Mouse (Mus musculus): ENCODE measurements at regions not wholly inside any gene's neighbourhood (a gene's known extent, or its start where the extent isn't known, plus 50 kb on each side); places are given as distances from the start of the nearest gene placed in this dataset.

DNA sequence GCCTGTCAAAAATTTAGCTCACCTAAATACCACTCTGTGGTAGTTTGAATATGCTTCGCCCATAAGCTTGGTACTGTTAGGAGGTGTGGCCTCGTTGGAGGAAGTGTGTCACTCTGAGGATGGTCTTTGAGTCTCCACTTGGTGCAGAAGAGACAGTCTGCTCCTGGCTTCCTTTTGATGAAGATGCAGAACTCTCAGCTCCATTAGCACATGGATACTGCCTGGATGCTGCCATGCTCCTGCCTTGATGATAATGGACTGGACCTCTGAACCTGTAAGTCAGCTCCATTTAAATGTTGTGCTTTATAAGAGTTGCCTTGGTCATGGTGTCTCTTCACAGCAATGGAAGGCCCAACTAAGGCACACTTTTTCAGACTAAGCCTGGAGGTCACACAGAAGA, 56.9 kb upstream of the Pik3r1 start:
- no peak for DNase-seq (ENCODE audit: low spot score)

DNA sequence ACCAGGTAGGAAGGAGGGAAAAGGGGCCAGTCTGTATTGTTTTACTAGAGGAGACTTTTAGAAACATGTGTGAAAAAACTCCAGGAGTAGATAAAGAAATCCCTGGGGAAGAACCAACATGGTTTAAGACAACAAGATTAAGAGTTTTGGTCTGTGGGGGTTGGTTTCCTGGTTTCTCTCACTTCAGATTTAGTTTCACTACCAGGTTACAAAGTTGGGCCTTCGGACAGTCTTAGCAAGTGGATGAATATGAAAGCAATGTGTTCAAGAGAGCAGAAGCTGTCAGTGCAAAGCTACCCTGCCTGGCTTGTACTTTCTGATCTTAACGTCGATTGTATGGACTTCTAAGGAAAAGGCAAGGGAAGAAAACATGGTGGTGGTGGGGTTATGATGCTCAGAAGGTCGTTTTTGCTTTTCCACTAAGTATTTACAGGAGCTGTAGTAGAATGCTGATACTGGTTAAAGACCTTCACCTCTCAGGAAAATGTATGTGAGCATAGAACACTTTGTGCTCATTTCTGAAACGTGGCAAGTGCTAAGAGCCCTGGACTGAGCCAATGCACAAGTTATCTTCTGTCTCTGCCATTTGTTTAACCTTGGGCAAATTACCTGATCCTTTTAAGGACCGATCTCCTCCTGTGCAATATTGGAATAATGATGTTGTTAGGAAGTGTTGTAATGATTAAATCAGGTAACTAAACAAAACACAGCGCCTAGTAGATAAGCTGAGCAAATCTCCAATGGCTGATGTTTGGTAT, 64.0 kb upstream of the Pik3r1 start:
- no peak for DNase-seq (ENCODE audit: low spot score)

DNA sequence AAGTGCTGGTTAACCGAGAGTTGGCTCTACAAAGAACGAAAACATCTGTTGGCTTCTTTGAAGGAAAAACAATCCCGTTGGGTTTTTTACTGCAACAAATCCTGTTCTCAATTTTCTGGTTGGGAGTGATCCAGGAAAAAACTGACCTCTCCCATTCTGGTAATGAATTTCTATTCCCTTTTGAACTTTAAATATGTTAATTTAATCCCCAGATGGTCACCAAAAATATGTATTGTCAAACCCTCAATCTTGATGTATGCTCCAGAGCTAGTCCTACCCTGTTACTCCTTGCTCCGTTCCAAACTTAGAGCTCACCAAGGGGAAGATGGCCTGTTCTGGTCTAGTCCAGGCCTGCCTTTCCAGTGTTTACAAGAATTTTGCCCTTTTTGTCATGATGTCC, 66.5 kb upstream of the Pik3r1 start:
- peak; percentile 82 for DNase-seq (ENCODE audit: low spot score)

DNA sequence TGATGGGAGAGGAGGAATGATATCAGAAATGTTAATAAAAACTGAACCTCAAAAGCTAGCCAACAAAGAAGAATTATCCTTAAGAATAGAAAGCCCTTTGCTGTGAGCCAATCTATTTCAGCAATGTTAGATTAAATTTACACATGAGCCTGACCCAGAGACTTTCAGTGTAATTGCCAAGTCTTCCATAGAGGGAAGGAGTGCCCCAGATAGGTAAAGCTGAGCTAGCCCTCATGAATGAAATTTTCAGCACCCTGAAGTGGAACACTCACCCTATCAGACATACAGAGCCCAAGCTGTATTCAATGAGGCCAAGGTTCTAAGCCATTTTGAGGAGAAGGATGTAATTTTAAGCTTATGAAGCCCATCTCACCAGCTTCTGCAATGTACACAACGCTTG, 69.0 kb upstream of the Pik3r1 start:
- no peak for DNase-seq (ENCODE audit: low spot score)

DNA sequence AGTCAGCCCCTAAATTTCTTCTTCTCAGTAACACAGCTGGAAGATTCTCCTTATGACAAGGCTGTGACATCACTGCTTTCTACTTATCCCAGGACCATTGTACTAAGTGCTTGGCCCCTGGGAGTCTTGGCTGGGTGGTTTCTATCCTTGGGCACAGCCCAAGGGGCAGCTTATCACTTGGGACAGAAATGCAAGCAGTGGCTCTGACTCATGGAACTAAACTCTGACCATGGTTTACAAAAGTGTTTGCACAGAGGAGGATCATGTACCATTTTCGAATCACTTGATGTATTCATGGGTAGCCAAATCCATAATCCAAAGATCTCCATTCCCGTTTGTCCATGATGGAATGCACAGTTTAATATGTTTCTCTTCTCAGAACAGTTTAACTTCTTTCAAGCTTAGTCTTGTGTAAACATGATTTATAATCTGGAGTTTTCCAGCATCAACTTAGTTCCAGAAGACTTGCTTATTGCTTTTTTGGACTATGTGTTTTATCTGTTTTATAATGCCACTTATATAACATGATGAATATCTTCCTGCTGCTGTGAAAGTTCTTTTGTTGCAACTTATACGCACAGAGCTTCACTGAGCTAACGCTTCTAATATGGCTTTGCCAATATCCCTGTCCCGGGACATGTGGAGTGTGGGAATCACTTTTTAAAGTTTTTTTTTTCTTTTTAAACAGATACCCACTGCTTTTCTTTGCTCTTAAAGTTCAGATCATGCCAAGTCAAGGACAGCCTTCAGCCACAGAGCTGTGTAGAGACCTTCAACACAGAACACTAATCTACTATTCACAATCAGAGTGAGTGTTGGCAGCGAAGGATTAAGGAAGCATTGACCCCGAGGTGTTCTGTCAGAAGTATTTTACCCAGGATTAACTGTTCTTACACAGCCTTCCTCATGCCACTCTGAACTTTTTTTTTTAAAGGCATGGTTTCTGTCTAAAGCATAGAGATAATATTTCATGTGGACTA, 76.7 kb upstream of the Pik3r1 start:
- no peak for DNase-seq (ENCODE audit: low spot score)

DNA sequence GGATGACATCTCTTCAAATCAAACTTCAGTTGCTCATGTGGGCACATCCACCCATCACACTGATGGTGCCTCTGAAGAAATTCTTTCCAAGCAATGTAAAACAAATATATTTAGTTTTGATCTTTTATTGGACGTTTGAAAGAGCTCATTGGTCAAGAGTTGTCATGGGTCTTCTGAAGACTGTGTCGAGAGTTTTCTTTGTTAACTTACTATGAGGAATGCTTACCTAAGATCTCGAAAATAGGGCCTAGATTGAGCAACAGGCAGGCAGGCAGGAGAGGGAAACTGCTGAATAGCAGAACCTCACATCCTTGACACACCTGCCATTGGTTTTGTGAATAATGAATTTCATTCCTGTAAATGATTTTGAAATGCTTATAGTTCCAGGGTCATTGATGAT, 78.0 kb upstream of the Pik3r1 start:
- no peak for DNase-seq (ENCODE audit: low spot score)

DNA sequence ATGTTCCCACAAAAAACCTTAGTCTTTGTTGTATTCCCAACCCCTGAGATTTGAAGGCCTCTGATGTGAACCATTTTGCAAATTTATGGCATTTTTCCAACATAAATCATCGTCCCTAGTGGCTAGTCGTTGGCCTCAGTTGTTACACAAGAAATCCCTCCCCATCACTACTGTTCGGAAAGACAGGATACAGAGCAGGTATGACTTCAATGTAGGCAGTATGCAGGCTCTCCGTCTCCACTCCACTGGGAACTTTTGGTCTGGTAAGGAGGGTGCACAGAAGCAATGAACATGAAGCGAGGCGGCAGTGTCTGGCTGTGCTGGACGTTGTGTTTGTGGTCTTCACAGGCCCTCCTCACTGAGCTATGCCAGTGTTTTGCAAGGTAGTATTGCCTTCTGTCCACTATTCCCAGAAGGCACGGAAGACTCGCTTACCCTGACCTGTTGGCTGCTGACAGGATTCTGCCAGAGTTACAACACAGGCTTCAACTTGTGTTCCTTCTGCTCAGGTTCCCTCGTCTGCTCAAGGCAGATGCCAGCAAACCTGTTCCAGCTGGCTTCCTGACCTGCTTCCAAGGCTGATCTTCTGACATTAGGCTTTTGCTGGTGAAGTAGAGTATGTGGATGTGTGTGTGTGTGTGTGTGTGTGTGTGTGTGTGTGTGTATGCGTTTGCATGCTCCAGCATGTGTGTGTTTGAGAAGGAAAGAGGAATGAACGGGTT, 80.0 kb upstream of the Pik3r1 start:
- no peak for DNase-seq (ENCODE audit: low spot score)

DNA sequence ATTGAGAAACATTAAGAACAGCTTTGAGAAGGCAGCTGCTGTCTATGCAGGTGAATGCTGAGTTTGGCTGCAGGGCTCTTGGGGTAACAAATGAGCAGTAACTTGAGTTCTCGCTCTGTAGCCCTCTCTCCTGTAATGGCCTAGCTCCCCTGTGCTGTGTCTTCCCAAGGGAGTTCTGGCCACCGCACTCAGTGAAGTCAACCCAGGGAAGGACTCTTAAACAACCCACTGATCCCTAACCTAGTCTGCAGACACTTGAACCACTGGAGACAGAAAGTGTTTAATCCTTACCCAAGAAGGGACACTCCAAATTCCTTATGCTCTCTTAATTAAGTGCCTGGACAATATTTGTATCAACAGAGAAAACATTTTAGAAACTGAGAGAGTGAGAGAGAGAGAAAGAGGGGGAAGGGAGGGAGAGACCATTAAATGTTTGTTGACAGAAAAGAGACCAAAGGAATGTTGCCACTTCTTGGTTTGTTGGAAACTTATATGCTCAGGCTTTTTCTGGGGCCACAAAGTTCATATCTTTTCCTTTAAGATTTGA, 80.7 kb upstream of the Pik3r1 start:
- DNase-seq (ENCODE audit: low spot score): no peak

DNA sequence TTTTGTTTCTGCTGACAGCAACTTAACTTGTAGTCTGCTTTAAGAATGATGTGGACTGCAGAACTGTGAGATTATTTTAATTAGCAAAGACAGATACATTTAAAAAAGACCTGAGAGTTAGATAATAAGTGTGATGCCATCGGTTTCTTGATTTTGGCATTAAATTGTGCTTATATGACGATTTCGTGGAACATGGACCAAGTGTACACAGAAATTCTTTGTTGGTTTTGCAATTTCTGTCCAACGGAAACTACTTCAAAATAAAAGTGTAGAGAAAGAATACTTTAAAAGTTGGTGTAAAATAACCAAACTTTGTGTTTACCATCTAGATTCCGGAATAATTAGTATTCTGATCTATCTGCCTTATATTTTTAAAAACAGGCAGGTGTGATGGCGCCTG, 81.4 kb upstream of the Pik3r1 start:
- DNase-seq (ENCODE audit: low spot score): no peak

DNA sequence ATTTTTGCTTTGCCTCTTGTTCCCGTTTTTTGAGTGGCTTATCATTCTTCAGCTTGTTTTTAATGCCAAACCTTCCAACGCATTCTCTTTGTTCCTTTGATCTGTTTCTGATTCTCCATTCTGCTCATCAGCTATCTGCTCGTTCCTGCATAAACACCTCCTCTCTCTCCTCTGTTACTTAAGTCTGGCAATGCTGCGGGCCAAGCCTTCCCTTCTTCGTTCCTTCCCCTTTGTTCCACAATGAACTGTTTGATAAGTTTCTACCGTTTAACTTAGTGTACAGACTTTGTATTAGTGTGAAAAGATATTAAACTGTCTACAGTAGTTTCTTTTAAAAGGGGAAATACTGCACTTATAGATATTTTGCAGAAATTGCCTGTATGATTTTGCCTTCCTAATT, 83.3 kb upstream of the Pik3r1 start:
- no peak for DNase-seq (ENCODE audit: low spot score)

DNA sequence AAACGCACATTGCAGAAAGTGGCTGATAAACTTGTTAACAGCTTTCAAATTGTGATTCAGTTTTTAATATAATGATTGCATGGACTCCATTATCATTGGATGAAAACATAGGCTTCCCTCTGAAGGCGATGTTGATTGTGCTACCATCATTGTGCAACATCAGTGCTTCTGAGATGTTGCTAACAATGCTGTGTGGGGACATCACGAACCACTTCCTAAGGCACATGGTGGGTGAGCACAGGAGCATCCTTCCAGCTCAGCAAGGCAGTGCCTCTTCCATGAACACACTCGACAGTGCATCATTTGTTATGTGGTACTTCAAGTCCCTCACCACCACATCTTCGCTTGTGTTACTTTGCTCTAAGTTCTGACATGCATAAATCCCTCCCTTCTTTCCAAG, 84.9 kb upstream of the Pik3r1 start:
- DNase-seq (ENCODE audit: low spot score): no peak

DNA sequence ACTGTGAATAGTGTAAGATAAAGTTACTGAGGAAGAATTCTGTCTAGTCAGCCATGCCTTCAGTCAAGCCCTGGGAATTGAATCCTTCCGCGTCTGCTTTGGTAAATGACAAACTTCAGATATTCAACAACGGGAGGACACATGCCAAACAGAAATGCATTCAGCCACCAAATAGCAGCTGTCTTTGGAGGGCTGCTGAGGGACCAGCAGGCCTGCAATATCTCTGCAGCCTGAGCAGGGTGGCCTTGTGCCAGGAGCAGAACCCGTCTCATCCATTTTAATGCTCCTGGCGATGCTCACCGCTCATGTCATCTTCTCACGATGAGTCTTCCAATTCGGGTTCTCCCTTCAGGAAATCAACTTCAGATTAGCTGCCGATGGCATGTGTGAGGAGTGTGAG, 87.1 kb upstream of the Pik3r1 start:
- no peak for DNase-seq (ENCODE audit: low spot score)

DNA sequence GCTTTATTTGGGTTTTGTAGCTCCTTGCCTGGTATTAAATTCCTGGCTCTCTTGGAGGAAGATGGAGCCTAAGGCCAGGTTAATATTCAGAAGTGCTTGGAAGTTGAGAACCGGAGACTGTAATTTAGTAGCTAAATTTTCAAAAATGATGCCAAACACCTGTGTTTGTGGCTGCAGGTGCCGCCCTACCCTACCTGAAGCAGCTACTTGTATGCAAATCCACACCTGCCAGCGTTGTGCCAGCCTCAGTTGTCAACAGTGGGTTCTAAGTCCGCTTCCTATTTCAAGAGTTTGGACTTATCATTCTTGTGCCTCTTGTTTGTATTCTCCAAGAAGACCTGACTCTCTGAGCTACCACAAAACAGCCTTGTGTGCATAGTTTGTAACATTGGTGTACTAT, 92.7 kb upstream of the Pik3r1 start:
- DNase-seq (ENCODE audit: low spot score): no peak

DNA sequence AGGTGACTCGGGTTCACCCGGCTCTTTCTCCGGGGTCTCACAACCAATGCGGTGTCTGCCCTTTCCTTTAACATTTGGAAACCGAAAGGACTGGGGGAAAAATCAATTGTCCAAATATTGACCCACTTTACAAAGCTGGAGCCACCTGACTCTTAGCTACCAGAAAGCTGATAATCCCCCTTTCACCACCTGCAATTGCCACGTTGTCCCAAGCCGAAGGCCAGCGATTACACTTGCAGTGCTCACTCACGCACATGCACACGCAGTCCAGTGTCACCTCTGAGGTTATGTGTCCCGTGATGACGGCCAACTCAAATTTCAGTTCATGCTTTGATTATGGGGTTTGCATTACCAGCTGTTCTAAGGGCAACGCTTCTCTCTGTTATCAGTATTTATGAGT, 94.0 kb upstream of the Pik3r1 start:
- DNase-seq (ENCODE audit: low spot score): no peak

DNA sequence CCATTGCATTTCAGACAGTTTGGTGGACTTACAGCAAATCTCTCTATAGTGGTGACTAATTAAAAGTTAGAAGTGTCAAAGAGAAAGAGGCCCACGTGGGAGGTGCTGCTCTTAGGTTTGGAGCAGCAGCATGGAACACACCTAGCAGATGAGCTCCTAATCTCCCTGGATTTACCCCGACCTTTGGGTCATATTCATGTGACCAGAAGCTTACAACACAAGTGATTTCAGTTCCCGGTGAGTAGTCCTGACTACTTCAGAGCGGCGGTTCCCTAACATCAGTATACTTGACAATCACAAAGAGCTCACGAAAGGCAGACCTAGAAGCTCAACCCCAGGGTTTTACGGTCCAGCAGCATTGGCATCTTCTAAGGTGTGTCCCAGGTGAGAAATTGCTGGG, 95.0 kb upstream of the Pik3r1 start:
- DNase-seq (ENCODE audit: low spot score): no peak

DNA sequence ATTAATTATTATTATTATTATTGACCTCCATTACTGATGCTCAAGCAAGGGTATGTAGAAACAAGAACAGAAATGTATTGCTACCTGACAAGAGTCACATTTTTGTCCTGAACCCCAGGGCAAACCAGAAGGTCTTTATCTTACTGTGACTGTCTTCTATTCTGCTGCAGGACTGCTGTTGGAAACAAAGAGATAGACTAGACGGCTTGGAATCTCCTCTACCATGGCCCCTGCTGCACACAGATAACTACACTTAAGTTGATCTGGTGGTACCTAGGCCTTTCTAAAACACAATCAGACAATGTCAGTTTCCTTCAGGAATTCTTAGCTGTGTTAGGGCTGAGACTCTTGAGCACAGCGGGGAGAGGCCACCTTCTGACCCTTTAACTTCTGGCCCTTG, 95.6 kb upstream of the Pik3r1 start:
- no peak for DNase-seq (ENCODE audit: low spot score)

DNA sequence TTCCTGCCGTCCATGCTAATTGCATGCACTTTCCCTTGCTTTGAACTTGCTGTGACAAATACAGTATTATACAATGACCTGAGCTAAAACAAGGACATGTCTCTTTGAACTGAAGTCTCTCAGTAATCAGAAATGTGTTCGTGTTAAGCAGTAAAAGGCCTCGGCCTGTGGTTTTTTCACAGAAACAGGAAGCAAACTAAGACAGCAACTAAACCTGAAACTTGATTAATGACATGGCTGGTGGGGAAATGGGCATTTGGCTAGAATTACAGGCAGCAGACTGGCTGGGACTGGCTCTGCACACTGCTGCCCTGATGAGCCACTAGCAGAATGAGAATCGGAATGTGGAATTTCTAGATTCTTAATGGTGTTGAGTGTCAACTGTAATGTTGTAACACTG, 98.8 kb upstream of the Pik3r1 start:
- no peak for DNase-seq (ENCODE audit: low spot score)

DNA sequence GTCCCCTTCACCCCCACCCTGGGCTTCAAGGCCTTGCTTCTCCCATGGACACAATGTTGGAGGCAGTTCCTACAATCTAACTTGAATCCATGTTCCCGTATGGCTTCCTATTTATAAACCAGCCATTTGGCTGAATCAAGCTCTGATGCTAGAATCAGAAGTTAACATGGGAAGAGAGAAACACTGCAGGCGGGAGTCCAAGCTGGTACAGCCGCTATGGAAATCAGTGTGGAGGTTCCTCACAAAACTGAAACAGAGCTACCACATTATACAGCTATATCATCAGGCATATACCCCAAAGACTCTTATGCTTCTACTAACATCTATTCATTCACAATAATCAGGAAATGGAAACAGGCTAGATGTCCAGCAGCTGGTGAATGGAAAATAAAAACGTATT, 106.7 kb upstream of the Pik3r1 start:
- DNase-seq (ENCODE audit: low spot score): no peak

DNA sequence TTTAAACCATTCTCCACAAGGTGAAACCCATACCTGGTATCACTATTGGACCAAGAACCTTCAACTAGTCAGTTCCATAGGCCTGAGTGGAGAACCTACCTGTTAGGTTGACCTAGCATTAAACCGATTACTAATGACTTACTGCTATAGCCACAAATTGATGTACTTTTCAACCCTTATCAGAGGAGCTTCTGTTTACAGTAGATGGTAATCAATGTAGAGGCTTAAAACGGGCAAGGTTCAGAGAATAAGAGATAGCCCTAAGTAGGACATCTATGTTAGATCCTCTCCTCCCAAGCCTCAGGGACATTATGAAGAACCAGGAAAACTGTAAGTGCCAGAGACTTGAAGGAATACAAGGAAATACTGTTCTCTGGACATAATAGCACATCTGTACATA, 108.1 kb upstream of the Pik3r1 start:
- DNase-seq (ENCODE audit: low spot score): no peak

DNA sequence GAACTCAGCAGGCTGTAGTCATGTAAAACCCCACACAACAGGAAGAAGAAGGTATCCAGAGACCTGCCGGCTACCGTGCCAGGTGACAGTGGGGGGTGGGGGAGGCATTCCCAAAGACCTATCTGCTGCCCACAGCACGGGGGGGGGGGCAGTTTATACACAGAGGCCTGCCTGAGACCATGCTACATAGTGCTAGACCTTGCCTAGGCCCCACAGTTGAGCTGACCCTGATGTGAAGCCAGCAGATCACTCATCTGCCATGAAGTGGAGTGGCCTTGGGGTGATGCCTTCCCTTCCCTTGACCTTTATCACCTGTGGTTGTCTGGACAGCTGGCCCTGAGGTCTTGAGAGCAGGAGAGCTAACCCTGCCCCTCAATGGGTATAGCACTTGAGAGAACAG, 108.6 kb upstream of the Pik3r1 start:
- DNase-seq (ENCODE audit: low spot score): no peak

DNA sequence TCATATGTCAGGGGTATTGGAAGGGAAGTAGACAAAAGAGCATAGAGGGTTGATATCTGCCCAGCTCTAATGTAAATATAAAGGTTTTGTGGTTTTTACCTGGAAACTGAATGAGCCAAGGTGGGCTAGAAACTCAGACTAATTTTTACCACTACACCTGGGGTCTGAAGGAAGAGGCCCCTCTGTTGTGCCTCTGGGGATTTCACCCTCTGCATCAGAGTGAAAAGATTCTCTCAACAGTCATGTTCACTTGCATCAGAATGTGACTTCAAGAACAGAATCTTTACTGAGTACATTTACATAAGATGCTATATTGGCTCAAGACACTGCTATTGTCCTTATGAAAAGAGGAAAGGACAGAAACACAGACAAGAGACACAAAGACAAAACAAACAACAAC, 110.2 kb upstream of the Pik3r1 start:
- no peak for DNase-seq (ENCODE audit: low spot score)

DNA sequence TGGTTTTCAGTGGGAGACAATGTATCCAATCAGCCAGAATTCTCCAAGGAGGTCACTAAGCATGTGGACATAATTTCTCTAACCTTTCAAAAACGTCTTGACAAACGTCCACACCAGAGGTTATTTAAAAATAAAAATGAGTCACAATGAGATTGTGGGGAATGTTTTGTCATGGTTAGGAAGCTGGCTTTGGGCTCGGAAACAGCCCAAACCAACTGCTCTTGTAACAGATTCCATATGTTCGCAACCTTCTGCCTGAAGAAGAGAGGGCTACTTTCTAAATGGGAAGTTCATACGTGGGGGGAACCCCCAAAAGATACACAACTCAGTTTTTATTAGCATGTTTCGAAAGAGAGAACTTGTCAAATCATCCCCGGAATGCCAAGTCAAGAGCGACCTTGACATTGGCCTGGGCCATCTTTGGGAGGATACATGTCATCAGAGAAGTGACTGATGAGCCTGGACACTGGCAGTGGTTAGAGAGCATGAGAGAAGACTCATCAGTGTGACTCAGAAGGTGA, 111.6 kb upstream of the Pik3r1 start:
- peak; percentile 46 for DNase-seq (ENCODE audit: low spot score)

Measured in heart, adult 8-10 months (tissue).